In genomic region chr3:87525043-87525836, GRCm38 (mm10) we compare ENCODE assay signal across 8 mouse cellular contexts. TPM values are rescaled to one million over a fixed set of nuclear protein-coding genes. Genes with fewer than 3 reads are reported as not detected.
A peak's percentile ranks its signal among the peaks of the same experiment; 100 is the strongest.
DNase-seq lines count a peak whose midpoint lies in the region; ATAC-seq and TF ChIP-seq lines count a peak whose summit lies in the region.

Etv3 (plus strand) TSS chr3:87525407.

- peak within 1 kb of the TSS; percentile 89 for H3K27ac ChIP-seq in cortical plate, adult 2 months (ENCODE audit: insufficient read depth, low read length)
- peak within 1 kb of the TSS; percentile 79 for H3K27ac ChIP-seq in hindbrain, postnatal 0 days
- peak within 1 kb of the TSS; percentile 97 for H3K27ac ChIP-seq in left cerebral cortex, adult 2 months
- peak within 1 kb of the TSS; percentile 80 for H3K27ac ChIP-seq in macrophage

- no peaks in the 10 kb centered on the region for H3K9me3 ChIP-seq in hindbrain, postnatal 0 days (ENCODE audit: low read length)

- peaks cover 46% of the 10 kb centered on the region for H3K79me2 ChIP-seq in macrophage (ENCODE audit: inconsistent target)

- TF ChIP-seq POLR2A in cortical plate, adult 2 months (IDR thresholded peaks at IDR 0.05; ENCODE audit: extremely low read depth, insufficient read depth, low read length): peak; percentile 91

- peak within 1 kb of the TSS; percentile 80 for H3K4me2 ChIP-seq in hindbrain, postnatal 0 days (ENCODE audit: low read depth, low read length)

- H3K27me3 ChIP-seq in hindbrain, postnatal 0 days (ENCODE audit: insufficient read depth, low read length): no peaks in the 10 kb centered on the region

- H3K4me1 ChIP-seq in cortical plate, adult 2 months (ENCODE audit: control insufficient read depth, insufficient read depth, low read length): peaks cover 6% of the 10 kb centered on the region; the same call in 1 of the 2 replicates
- H3K4me1 ChIP-seq in hindbrain, postnatal 0 days (ENCODE audit: insufficient read depth, low read length): no peaks in the 10 kb centered on the region

- intact Hi-C loops in left cerebral cortex, adult 2 months (cut with DNase I): loop anchor here (2.0 to 5.0 kb wide), 2 partner anchors 37 to 92 kb away; partner anchors contain the start of gene Arhgef11

- DNase-seq in adipocyte (ENCODE audit: low spot score): peak; percentile 89
- DNase-seq in gastrocnemius, adult 8-10 months (ENCODE audit: low spot score in 2 of 2): peak; percentile 71 to 72
- DNase-seq in hindbrain, postnatal 0 days (ENCODE audit: low spot score): peak; percentile 95
- DNase-seq in left cerebral cortex, adult 2 months (ENCODE audit: extremely low spot score in 1 of 2, low spot score in 2 of 2): peak; percentile 90 to 91
- DNase-seq in right cerebral cortex, adult 18-20 months: peak; percentile 92
- DNase-seq in urinary bladder, adult 2 months (ENCODE audit: low spot score): peak; percentile 85

- WGBS in hindbrain, postnatal 0 days: 5% methylated on average over 53 of the region's 64 CpGs
- WGBS in macrophage (ENCODE audit: missing documents): 5% methylated on average over 62 of the region's 64 CpGs

- peak; percentile 98 for ATAC-seq in hindbrain, postnatal 0 days

- H3K4me3 ChIP-seq in cortical plate, adult 2 months (ENCODE audit: insufficient read depth, low read length): peak within 1 kb of the TSS; percentile 78
- peak within 1 kb of the TSS; percentile 99 for H3K4me3 ChIP-seq in hindbrain, postnatal 0 days (ENCODE audit: low read length)
- peak within 1 kb of the TSS; percentile 78 for H3K4me3 ChIP-seq in left cerebral cortex, adult 2 months
- peak within 1 kb of the TSS; percentile 79 for H3K4me3 ChIP-seq in macrophage (ENCODE audit: inconsistent target)

- no peak for TF ChIP-seq CTCF in cortical plate, adult 2 months (IDR thresholded peaks at IDR 0.05; ENCODE audit: extremely low read depth, insufficient read depth, low read length)
- TF ChIP-seq CTCF in hindbrain, postnatal 0 days (IDR thresholded peaks at IDR 0.05; ENCODE audit: low read depth): peak; percentile 45
- peak; percentile 13 for TF ChIP-seq CTCF in left cerebral cortex, adult 2 months (IDR thresholded peaks at IDR 0.05)

- peaks cover 20% of the 10 kb centered on the region for H3K36me3 ChIP-seq in hindbrain, postnatal 0 days (ENCODE audit: insufficient read depth, low read length)
- peaks cover 5% of the 10 kb centered on the region for H3K36me3 ChIP-seq in macrophage (ENCODE audit: inconsistent target)

- H3K9ac ChIP-seq in hindbrain, postnatal 0 days (replicated peaks; ENCODE audit: low read length): peak within 1 kb of the TSS; percentile 98

RNA-seq across cellular contexts. Expression of gene Etv3, which starts in this region (rescaled TPM):
- 13.8 and 14.0 TPM in 2 replicates for polyA plus RNA-seq in cortical plate, adult 2 months (2012; rRNA removed)
- total RNA-seq in gastrocnemius, adult 8-10 months (2022): 10 to 100 TPM; 10.4 to 10.9 (median 10.6) TPM
- total RNA-seq in hindbrain, postnatal 0 days (2014; rRNA removed): 9.5 and 13.2 TPM in 2 replicates
- polyA plus RNA-seq in hindbrain, postnatal 0 days (2015; fragmentation: Nextera tagmentation; extraction: Ambion mirVana): 7.2 and 7.7 TPM in 2 replicates
- 10 to 100 TPM; 27.1 to 28.9 TPM for total RNA-seq in left cerebral cortex, adult 2 months (2021)
- 1,000 to 10,000 TPM in 2 of 26 experiments, 100 to 1,000 TPM in 24; 199 to 1,189 (median 483) TPM for total RNA-seq in macrophage (2018; cell fraction: chromatin; rRNA removed)
- 100 to 1,000 TPM in 21 of 26 experiments, 10 to 100 TPM in 5; 85.0 to 346 (median 154) TPM for total RNA-seq in macrophage (2018; cell fraction: cytosol; rRNA removed)
- total RNA-seq in macrophage (2018; cell fraction: nucleus; rRNA removed): 1,000 to 10,000 TPM in 2 of 26 experiments, 100 to 1,000 TPM in 24; 160 to 1,576 (median 497) TPM
- polyA plus RNA-seq in macrophage (2018): 40.8 to 61.3 TPM (median 52.2 TPM) in 3 replicates
- polyA plus RNA-seq in urinary bladder, adult 2 months (2012; rRNA removed): 17.2 and 18.1 TPM in 2 replicates

Comparison
In these comparisons a context has a peak if more than half of its experiments do, and no peak if none do; other contexts are left out.
1. Peak in every context shown above with its lines: DNase-seq, ATAC-seq, H3K4me3 ChIP-seq and H3K27ac ChIP-seq.